Mouse (Mus musculus): ENCODE results near the gene Ptprj. TPM values are rescaled to one million over a fixed set of nuclear protein-coding genes. Genes with fewer than 3 reads are reported as not detected.
A peak's percentile ranks its signal among the peaks of the same experiment; 100 is the strongest.

Ptprj gene
- 79.8 TPM in 1 of 2 replicates, not detected in the other for polyA plus RNA-seq (2012; ENCODE audit: insufficient read depth, insufficient read length, low replicate concordance, missing spikeins)

DNA sequence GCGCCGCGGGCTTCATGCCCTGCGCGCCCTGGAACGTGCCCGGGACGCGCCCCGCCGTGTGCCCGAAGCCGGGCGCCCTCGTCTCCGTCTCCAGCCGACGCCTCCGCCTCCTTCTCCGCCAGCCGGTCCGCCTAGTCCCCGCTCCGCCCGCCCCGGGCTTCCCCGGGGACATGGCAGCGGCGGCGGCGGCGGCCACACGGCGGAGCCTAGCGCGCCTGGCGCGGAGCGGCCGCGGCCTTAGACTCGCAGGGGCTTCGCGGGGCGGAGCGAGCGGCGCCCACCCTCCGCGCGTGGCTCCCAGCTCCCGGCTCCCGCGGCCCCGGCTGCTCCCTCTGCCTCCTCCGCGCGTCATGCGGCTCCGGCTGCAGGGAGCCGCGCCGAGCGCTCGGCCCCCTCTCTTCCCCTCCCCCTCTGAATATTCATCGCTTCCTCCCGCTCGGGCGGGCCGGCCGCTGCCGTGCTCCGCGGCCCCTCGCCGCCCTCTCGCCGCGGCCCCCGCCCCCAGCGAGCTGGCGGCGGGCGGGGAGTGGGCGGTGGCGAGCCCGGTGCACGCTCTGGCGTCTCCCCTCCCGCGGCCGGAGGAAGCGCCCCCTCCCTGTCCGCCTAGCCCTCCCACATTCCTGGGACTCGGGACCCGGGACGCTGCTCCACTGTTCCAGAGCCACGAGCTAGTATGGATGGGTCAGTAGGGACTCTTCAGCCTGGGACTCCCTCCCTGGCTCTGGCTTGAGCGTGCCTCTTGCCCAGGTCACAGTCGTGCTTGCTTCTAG is at the start of gene Ptprj:
Gene Ptprj (minus strand): TSS at position 412 of the 770 bp plus-strand sequence.
- peak within 1 kb of the TSS; percentile 76 for H3K27ac ChIP-seq (ENCODE audit: insufficient read depth, low read depth, low read length)
- TF ChIP-seq CTCF (IDR thresholded peaks at IDR 0.05; ENCODE audit: insufficient read depth, low read depth, low read length): no peak
- TF ChIP-seq POLR2A (IDR thresholded peaks at IDR 0.05; ENCODE audit: insufficient read depth, low read depth, low read length): peak; percentile 39; the same call in 1 of the 2 replicates
- WGBS: under 1% methylated on average over 100 of the region's 100 CpGs
- H3K4me3 ChIP-seq (ENCODE audit: insufficient read depth, low read depth, low read length): peak within 1 kb of the TSS; percentile 85
- H3K4me1 ChIP-seq (ENCODE audit: control insufficient read depth, insufficient read depth, low read length): peaks cover 7% of the 10 kb centered on the region

DNA sequence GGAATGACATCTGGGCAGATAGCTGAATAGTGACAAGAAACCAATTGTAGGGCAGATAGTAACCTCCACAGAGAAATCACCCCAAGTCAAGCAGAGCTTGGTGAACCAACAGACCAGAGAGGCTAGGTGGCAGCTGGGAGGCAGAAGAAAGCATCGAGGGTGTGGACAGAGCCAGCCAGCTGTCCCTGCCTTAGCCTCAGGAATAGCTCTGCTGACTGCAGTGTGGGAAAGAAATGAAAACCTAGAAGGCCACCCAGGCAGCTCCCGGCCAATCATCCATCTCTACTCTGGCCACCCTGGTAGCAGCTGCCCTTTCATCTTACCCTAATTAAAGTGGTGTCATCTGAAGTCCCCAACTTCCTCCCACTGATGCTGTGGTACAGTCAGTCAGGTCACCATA is 49.1 kb upstream of the Ptprj start:
- 63% methylated on average over 2 of the region's 2 CpGs for WGBS
- Histone ChIP-seq H3K4me3 (ENCODE audit: insufficient read depth, low read depth, low read length) (no peak overlapping the region), H3K4me1 (ENCODE audit: control insufficient read depth, insufficient read depth, low read length) (no peaks in the 10 kb centered on the region), H3K27ac (ENCODE audit: insufficient read depth, low read depth, low read length) (no peak overlapping the region)
- TF ChIP-seq CTCF (IDR thresholded peaks at IDR 0.05; ENCODE audit: insufficient read depth, low read depth, low read length): no peak
- no peak for TF ChIP-seq POLR2A (IDR thresholded peaks at IDR 0.05; ENCODE audit: insufficient read depth, low read depth, low read length)

DNA sequence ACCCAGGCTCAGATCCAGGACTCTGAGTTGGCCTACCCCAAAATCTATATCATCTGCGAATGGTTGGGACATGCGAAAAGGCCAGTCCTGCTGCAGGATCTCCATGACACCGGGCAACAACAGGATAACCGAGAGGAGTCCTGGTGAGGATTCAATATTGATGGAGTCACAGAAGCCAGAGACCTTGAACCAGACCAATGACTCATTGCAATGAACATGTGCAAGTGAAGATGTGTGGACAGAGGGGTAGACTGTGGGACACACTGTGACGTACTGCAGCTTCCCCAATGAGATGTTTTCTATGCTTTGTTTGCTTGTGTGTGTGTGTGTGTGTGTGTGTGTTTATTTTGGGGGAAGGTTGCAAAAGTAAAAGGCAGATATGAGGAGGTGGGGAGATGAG is 47.8 kb upstream of the Ptprj start:
- 93% methylated on average over 5 of the region's 5 CpGs for WGBS
- TF ChIP-seq POLR2A (IDR thresholded peaks at IDR 0.05; ENCODE audit: insufficient read depth, low read depth, low read length) (no peak), CTCF (IDR thresholded peaks at IDR 0.05; ENCODE audit: insufficient read depth, low read depth, low read length) (no peak)
- H3K4me1 ChIP-seq (ENCODE audit: control insufficient read depth, insufficient read depth, low read length): 0 out of 2 replicates have a peak, but pooled peaks cover 2% of the 10 kb centered on the region
- no peak overlapping the region for H3K4me3 ChIP-seq (ENCODE audit: insufficient read depth, low read depth, low read length)
- H3K27ac ChIP-seq (ENCODE audit: insufficient read depth, low read depth, low read length): no peak overlapping the region

DNA sequence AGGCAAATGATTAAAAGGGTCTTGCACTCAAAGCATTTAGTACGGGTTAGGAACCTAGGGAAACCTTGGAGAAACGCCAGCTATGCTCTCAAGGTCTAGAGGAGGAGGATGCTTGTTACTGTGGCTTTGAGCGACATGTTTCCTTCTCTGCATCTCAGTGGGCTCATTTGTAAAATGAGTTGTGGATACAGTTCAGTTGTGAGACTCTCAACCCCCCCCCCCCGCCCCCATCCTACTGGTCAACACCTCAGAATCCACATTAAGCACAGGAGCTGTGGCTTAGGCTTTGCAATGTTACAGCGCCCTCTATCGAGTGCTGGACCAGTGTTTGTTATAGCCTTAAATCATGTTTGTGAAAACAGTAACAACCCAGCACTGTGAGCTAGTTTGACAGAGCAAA is 44.5 kb upstream of the Ptprj start:
- TF ChIP-seq CTCF (IDR thresholded peaks at IDR 0.05; ENCODE audit: insufficient read depth, low read depth, low read length) (no peak), POLR2A (IDR thresholded peaks at IDR 0.05; ENCODE audit: insufficient read depth, low read depth, low read length) (no peak)
- Histone ChIP-seq H3K4me3 (ENCODE audit: insufficient read depth, low read depth, low read length) (no peak overlapping the region), H3K27ac (ENCODE audit: insufficient read depth, low read depth, low read length) (no peak overlapping the region), H3K4me1 (ENCODE audit: control insufficient read depth, insufficient read depth, low read length) (0 out of 2 replicates have a peak, but pooled peaks cover 2% of the 10 kb centered on the region)
- WGBS: 4% methylated on average over 6 of the region's 6 CpGs

DNA sequence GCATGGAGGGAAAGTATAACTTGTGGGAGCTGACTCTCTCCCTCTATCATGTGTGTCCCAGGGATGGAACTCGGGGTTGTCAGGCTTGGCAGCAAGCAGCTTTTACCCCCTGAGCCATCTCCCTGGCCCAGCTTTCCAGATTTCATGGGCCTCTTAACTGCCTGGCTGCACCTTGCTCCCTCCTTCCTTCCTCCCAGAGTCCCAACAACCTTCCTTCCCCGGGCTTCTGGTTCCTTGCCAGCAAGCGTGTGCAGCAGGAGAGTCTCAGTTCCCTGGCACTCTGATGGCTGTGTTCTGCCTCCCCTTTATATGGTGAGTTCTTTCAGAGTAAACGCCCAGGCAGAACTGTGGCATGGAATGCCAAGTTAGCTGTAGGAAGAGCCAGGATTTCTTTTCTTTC is 43.9 kb upstream of the Ptprj start:
- H3K27ac ChIP-seq (ENCODE audit: insufficient read depth, low read depth, low read length): no peak overlapping the region
- H3K4me3 ChIP-seq (ENCODE audit: insufficient read depth, low read depth, low read length): no peak overlapping the region
- TF ChIP-seq POLR2A (IDR thresholded peaks at IDR 0.05; ENCODE audit: insufficient read depth, low read depth, low read length): no peak
- TF ChIP-seq CTCF (IDR thresholded peaks at IDR 0.05; ENCODE audit: insufficient read depth, low read depth, low read length): no peak
- H3K4me1 ChIP-seq (ENCODE audit: control insufficient read depth, insufficient read depth, low read length): 0 out of 2 replicates have a peak, but pooled peaks cover 2% of the 10 kb centered on the region
- 6% methylated on average over 4 of the region's 4 CpGs for WGBS

DNA sequence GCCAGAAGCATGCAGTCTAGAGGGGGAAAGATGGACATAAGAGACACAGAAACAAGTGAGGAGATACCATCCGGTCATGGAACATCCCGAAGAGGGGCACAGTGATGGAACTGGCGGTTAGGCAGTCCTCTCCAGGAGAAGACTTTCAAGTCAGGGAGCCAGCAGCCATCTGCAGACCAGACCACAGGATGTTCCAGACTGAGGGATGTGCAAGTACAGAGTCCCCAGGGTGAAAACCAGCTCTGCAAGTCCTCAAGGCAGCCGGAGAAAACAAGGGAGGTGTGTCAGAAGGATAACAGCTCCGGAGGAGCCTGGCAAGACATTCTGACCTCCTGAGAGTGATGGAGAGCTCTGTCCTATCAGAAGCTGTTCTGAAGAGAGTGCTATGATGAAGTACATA is 40.4 kb upstream of the Ptprj start:
- Histone ChIP-seq H3K4me1 (ENCODE audit: control insufficient read depth, insufficient read depth, low read length) (0 out of 2 replicates have a peak, but pooled peaks cover 2% of the 10 kb centered on the region), H3K27ac (ENCODE audit: insufficient read depth, low read depth, low read length) (no peak overlapping the region), H3K4me3 (ENCODE audit: insufficient read depth, low read depth, low read length) (no peak overlapping the region)
- WGBS: 81% methylated on average over 5 of the region's 5 CpGs
- no peak for TF ChIP-seq CTCF (IDR thresholded peaks at IDR 0.05; ENCODE audit: insufficient read depth, low read depth, low read length)
- no peak for TF ChIP-seq POLR2A (IDR thresholded peaks at IDR 0.05; ENCODE audit: insufficient read depth, low read depth, low read length)

DNA sequence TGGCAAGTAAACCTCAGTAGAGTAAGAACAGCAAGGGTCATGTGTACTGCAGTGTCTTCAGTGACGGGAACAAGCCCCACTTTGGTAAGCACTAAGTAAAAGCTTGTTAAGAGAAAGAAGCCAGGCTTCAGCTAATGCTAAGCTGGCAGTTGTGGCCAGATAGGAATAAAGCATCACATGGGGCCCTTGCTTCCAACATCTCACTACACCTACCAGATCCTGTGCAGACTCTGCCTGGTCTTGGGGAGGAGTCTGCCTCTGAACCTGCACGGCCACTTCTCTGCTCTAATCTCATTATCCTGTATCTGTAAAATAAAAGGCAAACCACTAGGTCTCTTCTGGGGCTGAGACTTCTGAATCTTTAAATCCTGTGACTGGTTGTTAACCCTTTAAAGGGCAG is 39.2 kb upstream of the Ptprj start:
- TF ChIP-seq CTCF (IDR thresholded peaks at IDR 0.05; ENCODE audit: insufficient read depth, low read depth, low read length) (no peak), POLR2A (IDR thresholded peaks at IDR 0.05; ENCODE audit: insufficient read depth, low read depth, low read length) (no peak)
- 0 out of 2 replicates have a peak, but pooled peaks cover 2% of the 10 kb centered on the region for H3K4me1 ChIP-seq (ENCODE audit: control insufficient read depth, insufficient read depth, low read length)
- H3K4me3 ChIP-seq (ENCODE audit: insufficient read depth, low read depth, low read length): no peak overlapping the region
- no peak overlapping the region for H3K27ac ChIP-seq (ENCODE audit: insufficient read depth, low read depth, low read length)
- 62% methylated on average over 2 of the region's 2 CpGs for WGBS

DNA sequence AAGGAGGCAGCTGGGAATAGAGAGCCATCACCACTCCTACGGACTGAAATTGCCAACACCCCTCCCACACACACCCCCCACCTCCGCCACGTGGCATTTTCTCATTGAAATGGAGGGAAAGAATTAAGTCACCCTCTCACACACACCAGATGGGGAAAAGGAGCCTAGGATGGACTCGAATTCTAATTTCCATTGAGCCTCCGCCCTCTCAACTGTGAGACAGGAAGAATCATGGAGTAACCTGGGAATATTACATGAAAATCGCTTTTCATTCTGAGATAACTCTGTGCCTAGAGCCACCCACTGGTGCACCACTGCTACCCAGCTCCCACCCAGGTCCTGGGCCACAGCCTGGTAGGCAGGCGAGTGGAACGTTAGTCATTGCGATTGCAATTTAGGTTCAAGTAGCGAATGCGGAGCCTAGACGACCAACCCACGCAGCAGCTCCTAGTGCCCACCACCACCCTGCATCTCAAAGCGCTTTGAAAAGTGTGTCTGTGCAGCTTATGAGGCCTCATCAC is 34.3 kb upstream of the Ptprj start:
- Histone ChIP-seq H3K4me1 (ENCODE audit: control insufficient read depth, insufficient read depth, low read length) (no peaks in the 10 kb centered on the region; the same call in 1 of the 2 replicates), H3K27ac (ENCODE audit: insufficient read depth, low read depth, low read length) (no peak overlapping the region), H3K4me3 (ENCODE audit: insufficient read depth, low read depth, low read length) (no peak overlapping the region)
- 76% methylated on average over 14 of the region's 14 CpGs for WGBS
- TF ChIP-seq CTCF (IDR thresholded peaks at IDR 0.05; ENCODE audit: insufficient read depth, low read depth, low read length) (no peak), POLR2A (IDR thresholded peaks at IDR 0.05; ENCODE audit: insufficient read depth, low read depth, low read length) (no peak)

DNA sequence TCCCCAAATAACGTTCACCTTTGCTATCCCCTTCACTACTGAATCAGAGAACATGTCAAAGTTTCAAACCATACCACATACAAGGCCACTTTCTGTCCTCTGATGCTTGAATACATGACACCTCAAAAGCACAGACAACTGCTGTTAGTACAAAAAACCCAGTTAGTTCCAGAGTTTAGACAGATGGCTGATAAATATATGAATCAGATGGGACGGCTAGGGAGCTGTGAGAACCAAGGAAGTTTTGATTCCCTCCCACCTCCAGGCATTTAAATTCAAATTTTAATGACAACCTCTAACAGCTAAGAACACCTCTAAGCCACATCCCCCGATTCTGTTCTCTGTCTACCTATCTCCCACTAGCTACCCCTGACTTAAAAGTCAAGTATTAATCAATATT is 33.1 kb upstream of the Ptprj start:
- H3K27ac ChIP-seq (ENCODE audit: insufficient read depth, low read depth, low read length): no peak overlapping the region
- WGBS: 80% methylated on average over 3 of the region's 3 CpGs
- H3K4me1 ChIP-seq (ENCODE audit: control insufficient read depth, insufficient read depth, low read length): no peaks in the 10 kb centered on the region; the same call in 1 of the 2 replicates
- TF ChIP-seq POLR2A (IDR thresholded peaks at IDR 0.05; ENCODE audit: insufficient read depth, low read depth, low read length) (no peak), CTCF (IDR thresholded peaks at IDR 0.05; ENCODE audit: insufficient read depth, low read depth, low read length) (no peak)
- H3K4me3 ChIP-seq (ENCODE audit: insufficient read depth, low read depth, low read length): no peak overlapping the region

All from olfactory bulb, adult 2 months (tissue).